Mouse (Mus musculus): ENCODE measurements at regions not wholly inside any gene's neighbourhood (a gene's known extent, or its start where the extent isn't known, plus 50 kb on each side); places are given as distances from the start of the nearest gene placed in this dataset.

GRCm38 (mm10) chr12:28181265-28181664 is 370.9 kb downstream of the Dcdc2c start:
- H3K4me1 ChIP-seq (replicated peaks), result no peaks in the 10 kb centered on the region
- WGBS, result 72% methylated on average over 2 of the region's 2 CpGs
- no peaks in the 10 kb centered on the region for H3K36me3 ChIP-seq
- H3K9me3 ChIP-seq, result no peaks in the 10 kb centered on the region
- no peak overlapping the region for H3K27ac ChIP-seq
- ATAC-seq (ENCODE audit: insufficient number of reproducible peaks, insufficient read depth, low FRiP score, low TSS enrichment, low read depth), result no peak
- H3K4me2 ChIP-seq, result no peak overlapping the region
- H3K27me3 ChIP-seq, result no peaks in the 10 kb centered on the region
- no peak overlapping the region for H3K9ac ChIP-seq (replicated peaks)
- H3K4me3 ChIP-seq (replicated peaks), result no peak overlapping the region

DNA sequence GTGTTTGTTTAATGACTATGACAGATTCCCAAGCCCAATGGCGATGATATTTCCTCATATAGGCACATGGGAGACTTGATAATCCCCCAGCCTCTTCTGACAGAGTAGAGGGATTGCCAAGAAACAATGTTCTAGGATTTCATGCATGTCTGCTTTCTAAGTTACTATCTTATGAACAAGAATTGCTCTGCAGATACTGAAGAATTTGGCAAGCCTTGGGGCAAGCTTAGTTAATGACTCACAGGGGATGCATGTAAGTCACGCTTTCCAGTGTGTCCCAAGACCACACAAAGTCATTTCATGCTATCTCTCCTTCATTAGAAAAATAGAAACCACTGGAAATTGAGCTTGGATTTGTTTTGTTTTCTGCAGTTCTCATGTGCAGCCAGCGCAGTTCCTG is 376.2 kb downstream of the Dcdc2c start:
- ATAC-seq (ENCODE audit: insufficient number of reproducible peaks, insufficient read depth, low FRiP score, low TSS enrichment, low read depth), result no peak
- no peaks in the 10 kb centered on the region for H3K27me3 ChIP-seq
- no peaks in the 10 kb centered on the region for H3K36me3 ChIP-seq
- no peak overlapping the region for H3K27ac ChIP-seq
- WGBS, result 75% methylated on average over 3 of the region's 3 CpGs
- H3K4me3 ChIP-seq (replicated peaks), result no peak overlapping the region
- no peaks in the 10 kb centered on the region for H3K4me1 ChIP-seq (replicated peaks)
- H3K4me2 ChIP-seq, result no peak overlapping the region
- H3K9ac ChIP-seq (replicated peaks), result no peak overlapping the region
- no peaks in the 10 kb centered on the region for H3K9me3 ChIP-seq

DNA sequence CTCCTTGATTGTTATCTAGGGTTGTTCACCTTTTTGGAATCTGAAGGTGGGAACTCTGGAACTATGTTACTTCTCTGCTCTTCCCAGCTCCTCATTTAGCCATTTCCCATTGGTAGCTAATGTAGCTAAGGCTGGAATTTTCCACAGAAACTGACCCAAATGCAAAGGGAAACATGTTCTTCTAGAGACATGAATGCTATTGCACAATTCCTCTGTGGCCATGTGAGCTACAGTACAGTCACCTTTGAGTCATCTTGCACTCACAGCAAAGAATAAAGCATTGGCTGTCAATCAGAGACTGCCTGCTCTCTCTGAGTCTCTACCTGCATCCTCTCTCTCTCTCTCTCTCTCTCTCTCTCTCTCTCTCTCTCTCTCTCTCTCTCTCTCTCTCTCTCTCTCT is 378.1 kb downstream of the Dcdc2c start:
- Histone ChIP-seq H3K27ac (no peak overlapping the region), H3K27me3 (no peaks in the 10 kb centered on the region), H3K9me3 (no peaks in the 10 kb centered on the region), H3K36me3 (no peaks in the 10 kb centered on the region), H3K9ac (replicated peaks) (no peak overlapping the region), H3K4me2 (no peak overlapping the region), H3K4me1 (replicated peaks) (no peaks in the 10 kb centered on the region), H3K4me3 (replicated peaks) (no peak overlapping the region)
- ATAC-seq (ENCODE audit: insufficient number of reproducible peaks, insufficient read depth, low FRiP score, low TSS enrichment, low read depth), result no peak

DNA sequence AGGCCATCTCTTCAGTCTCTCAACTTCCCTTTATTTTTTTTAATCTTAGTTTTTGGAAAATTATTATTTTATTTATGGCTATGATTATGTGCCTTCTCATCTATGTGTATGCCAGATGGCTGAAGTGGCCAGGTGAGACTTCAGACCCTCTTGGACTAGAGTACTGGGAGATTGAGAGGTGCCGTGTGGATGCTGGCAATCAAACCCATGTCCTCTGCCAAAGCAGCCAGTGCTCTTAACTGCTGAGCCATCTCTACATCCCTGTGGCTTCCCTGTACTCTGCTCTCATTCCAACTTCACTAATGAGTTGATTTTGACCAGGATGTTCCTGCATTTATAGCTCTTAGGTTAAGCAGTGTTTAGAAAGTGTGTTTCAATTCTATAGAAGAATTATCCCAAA is 393.4 kb downstream of the Dcdc2c start:
- WGBS, result 69% methylated on average over 1 of the region's 1 CpGs
- Histone ChIP-seq H3K9ac (replicated peaks) (no peak overlapping the region), H3K27me3 (no peaks in the 10 kb centered on the region), H3K4me1 (replicated peaks) (0 out of 2 replicates have a peak, but pooled peaks cover 15% of the 10 kb centered on the region), H3K9me3 (no peaks in the 10 kb centered on the region), H3K36me3 (no peaks in the 10 kb centered on the region), H3K27ac (no peak overlapping the region), H3K4me3 (replicated peaks) (no peak overlapping the region), H3K4me2 (no peak overlapping the region)
- ATAC-seq (ENCODE audit: insufficient number of reproducible peaks, insufficient read depth, low FRiP score, low TSS enrichment, low read depth), result no peak

GRCm38 (mm10) chr12:28150759-28151158 is 401.4 kb downstream of the Dcdc2c start:
- no peaks in the 10 kb centered on the region for H3K9me3 ChIP-seq
- no peak overlapping the region for H3K9ac ChIP-seq (replicated peaks)
- H3K27me3 ChIP-seq, result no peaks in the 10 kb centered on the region
- no peak overlapping the region for H3K4me3 ChIP-seq (replicated peaks)
- ATAC-seq (ENCODE audit: insufficient number of reproducible peaks, insufficient read depth, low FRiP score, low TSS enrichment, low read depth), result no peak
- no peaks in the 10 kb centered on the region for H3K36me3 ChIP-seq
- WGBS, result 58% methylated on average over 4 of the region's 4 CpGs
- H3K4me2 ChIP-seq, result no peak overlapping the region
- H3K27ac ChIP-seq, result no peak overlapping the region
- H3K4me1 ChIP-seq (replicated peaks), result peaks cover 15% of the 10 kb centered on the region

DNA sequence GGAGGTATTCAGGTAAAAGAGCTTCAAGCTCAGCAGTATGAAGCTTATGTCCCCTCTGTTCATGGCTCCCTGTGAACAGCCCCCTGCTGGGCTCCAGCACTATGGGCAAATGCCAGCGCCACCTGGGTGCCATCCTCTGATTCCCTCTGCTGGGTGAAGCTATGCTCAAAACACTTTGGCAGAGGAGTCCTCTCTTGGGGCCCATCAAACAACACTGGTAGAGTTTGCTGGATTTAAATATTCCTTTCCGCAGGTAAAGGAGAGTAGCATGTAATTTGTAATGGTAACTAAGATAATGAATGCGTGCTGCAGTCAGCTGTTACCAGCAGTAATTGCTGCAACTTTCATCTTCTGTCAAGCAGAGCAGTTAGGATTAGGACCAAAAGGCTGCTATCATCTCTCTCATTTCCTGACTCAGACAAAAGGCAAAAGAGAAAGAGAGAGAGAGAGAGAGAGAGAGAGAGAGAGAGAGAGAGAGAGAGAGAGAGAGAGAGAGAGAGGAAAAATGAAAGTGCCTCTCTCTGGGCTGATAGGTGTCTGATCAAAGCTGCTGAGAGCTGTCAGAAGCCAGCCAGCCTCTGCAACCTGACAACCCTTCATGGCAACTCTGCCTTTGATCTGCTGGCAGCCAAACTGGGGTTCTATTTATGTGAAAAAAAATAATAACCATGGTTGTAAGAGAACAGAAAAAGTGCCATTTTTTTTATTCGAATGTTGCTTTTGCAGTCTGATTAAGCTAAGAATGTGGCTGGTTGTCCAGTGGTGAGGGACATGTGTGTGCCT is 416.2 kb downstream of the Dcdc2c start:
- H3K4me2 ChIP-seq, result no peak overlapping the region
- H3K27ac ChIP-seq, result no peak overlapping the region
- H3K36me3 ChIP-seq, result no peaks in the 10 kb centered on the region
- ATAC-seq (ENCODE audit: insufficient number of reproducible peaks, insufficient read depth, low FRiP score, low TSS enrichment, low read depth), result no peak
- H3K27me3 ChIP-seq, result no peaks in the 10 kb centered on the region
- H3K4me3 ChIP-seq (replicated peaks), result no peak overlapping the region
- peaks cover 10% of the 10 kb centered on the region; the same call in 1 of the 2 replicates for H3K4me1 ChIP-seq (replicated peaks)
- no peaks in the 10 kb centered on the region for H3K9me3 ChIP-seq
- 54% methylated on average over 4 of the region's 4 CpGs for WGBS
- H3K9ac ChIP-seq (replicated peaks), result no peak overlapping the region

DNA sequence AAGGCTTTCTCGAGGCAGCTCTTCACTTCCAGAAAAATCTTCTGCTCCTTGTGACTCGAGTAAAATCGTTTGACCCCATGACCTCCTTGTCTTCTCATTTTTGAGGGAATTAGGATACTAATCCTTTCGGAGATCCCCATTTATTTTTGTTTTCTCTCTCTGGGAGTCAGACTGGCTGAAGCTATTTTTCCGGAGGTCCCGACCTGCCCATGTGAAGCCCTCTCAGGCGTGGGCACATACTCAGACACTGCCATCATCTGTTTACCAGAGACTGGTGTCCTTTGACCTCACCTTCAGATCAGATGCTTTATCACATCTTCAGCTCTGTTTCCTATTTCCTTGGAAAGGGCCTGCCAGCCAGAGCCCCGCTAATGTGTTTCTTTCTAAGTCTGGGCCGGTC is 429.4 kb downstream of the Dcdc2c start:
- H3K27ac ChIP-seq, result no peak overlapping the region

GRCm38 (mm10) chr12:28120106-28120505 is 432.1 kb downstream of the Dcdc2c start:
- no peak for ATAC-seq (ENCODE audit: insufficient number of reproducible peaks, insufficient read depth, low FRiP score, low TSS enrichment, low read depth)
- Histone ChIP-seq H3K4me2 (no peak overlapping the region), H3K27me3 (no peaks in the 10 kb centered on the region), H3K9me3 (no peaks in the 10 kb centered on the region), H3K4me1 (replicated peaks) (no peaks in the 10 kb centered on the region), H3K27ac (no peak overlapping the region), H3K36me3 (no peaks in the 10 kb centered on the region), H3K4me3 (replicated peaks) (no peak overlapping the region), H3K9ac (replicated peaks) (no peak overlapping the region)
- 74% methylated on average over 3 of the region's 3 CpGs for WGBS

More for the DNA sequence above, 429.4 kb downstream of the Dcdc2c start:
- 30% methylated on average over 9 of the region's 9 CpGs for WGBS
- no peak for ATAC-seq (ENCODE audit: insufficient number of reproducible peaks, insufficient read depth, low FRiP score, low TSS enrichment, low read depth)
- Histone ChIP-seq H3K27me3 (no peaks in the 10 kb centered on the region), H3K9me3 (no peaks in the 10 kb centered on the region), H3K4me2 (no peak overlapping the region), H3K36me3 (no peaks in the 10 kb centered on the region), H3K4me3 (replicated peaks) (no peak overlapping the region), H3K4me1 (replicated peaks) (no peaks in the 10 kb centered on the region), H3K9ac (replicated peaks) (no peak overlapping the region)

GRCm38 (mm10) chr12:28090673-28091072 is 461.5 kb downstream of the Dcdc2c start:
- Histone ChIP-seq H3K4me2 (no peak overlapping the region), H3K27ac (no peak overlapping the region), H3K36me3 (no peaks in the 10 kb centered on the region), H3K9me3 (no peaks in the 10 kb centered on the region), H3K4me1 (replicated peaks) (no peaks in the 10 kb centered on the region), H3K27me3 (no peaks in the 10 kb centered on the region), H3K9ac (replicated peaks) (no peak overlapping the region), H3K4me3 (replicated peaks) (no peak overlapping the region)
- 88% methylated on average over 6 of the region's 6 CpGs for WGBS
- ATAC-seq (ENCODE audit: insufficient number of reproducible peaks, insufficient read depth, low FRiP score, low TSS enrichment, low read depth), result no peak

DNA sequence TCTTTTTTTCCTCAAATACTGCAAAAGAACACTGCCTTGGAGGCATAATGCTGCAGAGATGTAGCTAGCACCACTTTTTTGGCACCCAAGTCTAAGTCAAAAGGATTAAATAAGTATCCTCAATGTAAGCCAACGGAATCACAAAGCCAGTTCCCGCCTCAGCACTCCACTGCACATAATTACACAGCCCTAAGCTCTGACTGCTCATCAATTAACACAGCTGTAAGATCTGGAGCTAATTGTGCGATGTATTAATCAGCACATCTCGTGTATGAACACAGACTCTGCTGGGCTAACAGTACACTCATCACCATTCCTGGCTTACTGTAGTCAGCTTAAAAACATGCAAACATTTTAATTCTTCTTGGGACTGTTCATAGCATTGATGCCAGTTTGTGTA is 466.7 kb downstream of the Dcdc2c start:
- no peak overlapping the region for H3K9ac ChIP-seq (replicated peaks)
- no peaks in the 10 kb centered on the region for H3K36me3 ChIP-seq
- WGBS, result 75% methylated on average over 4 of the region's 4 CpGs
- no peaks in the 10 kb centered on the region for H3K27me3 ChIP-seq
- no peak overlapping the region for H3K4me2 ChIP-seq
- H3K9me3 ChIP-seq, result no peaks in the 10 kb centered on the region
- no peak for ATAC-seq (ENCODE audit: insufficient number of reproducible peaks, insufficient read depth, low FRiP score, low TSS enrichment, low read depth)
- H3K4me1 ChIP-seq (replicated peaks), result no peaks in the 10 kb centered on the region
- no peak overlapping the region for H3K27ac ChIP-seq
- H3K4me3 ChIP-seq (replicated peaks), result no peak overlapping the region

GRCm38 (mm10) chr12:28076606-28077005 is 475.6 kb downstream of the Dcdc2c start:
- WGBS, result 88% methylated on average over 3 of the region's 3 CpGs
- ATAC-seq (ENCODE audit: insufficient number of reproducible peaks, insufficient read depth, low FRiP score, low TSS enrichment, low read depth), result no peak

DNA sequence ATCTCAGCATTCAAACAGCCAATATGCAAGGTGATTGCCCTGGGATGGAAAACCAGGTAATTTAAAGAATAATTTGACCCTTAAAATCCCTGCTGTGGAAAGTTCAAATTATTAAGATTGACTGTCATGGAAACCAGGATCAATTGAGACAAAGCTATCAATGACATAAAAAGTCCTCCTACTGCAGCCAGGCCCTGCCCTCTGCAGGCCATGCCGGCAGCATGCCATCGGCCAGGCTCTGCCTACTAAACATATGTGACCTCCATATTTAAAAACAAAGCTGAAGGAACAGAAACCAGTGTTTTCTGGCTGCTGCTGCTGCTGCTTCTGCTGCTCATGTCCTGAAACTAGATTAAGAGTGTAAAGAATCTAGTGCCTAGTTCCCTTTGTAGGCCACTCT is 483.6 kb downstream of the Dcdc2c start:
- no peak for ATAC-seq (ENCODE audit: insufficient number of reproducible peaks, insufficient read depth, low FRiP score, low TSS enrichment, low read depth)
- Histone ChIP-seq H3K27me3 (no peaks in the 10 kb centered on the region), H3K27ac (peak overlapping the region; percentile 72), H3K9me3 (no peaks in the 10 kb centered on the region), H3K4me3 (replicated peaks) (no peak overlapping the region), H3K4me1 (replicated peaks) (peaks cover 10% of the 10 kb centered on the region), H3K36me3 (no peaks in the 10 kb centered on the region), H3K4me2 (no peak overlapping the region), H3K9ac (replicated peaks) (no peak overlapping the region)
- 45% methylated on average over 2 of the region's 2 CpGs for WGBS

More at GRCm38 (mm10) chr12:28076606-28077005, 475.6 kb downstream of the Dcdc2c start:
- H3K4me1 ChIP-seq (replicated peaks), result no peaks in the 10 kb centered on the region
- no peak overlapping the region for H3K4me2 ChIP-seq
- no peaks in the 10 kb centered on the region for H3K9me3 ChIP-seq
- H3K9ac ChIP-seq (replicated peaks), result no peak overlapping the region
- H3K27ac ChIP-seq, result no peak overlapping the region
- H3K4me3 ChIP-seq (replicated peaks), result no peak overlapping the region
- H3K36me3 ChIP-seq, result no peaks in the 10 kb centered on the region
- H3K27me3 ChIP-seq, result no peaks in the 10 kb centered on the region
